9 mouse cellular contexts compared by ENCODE assay signal in the genomic region with DNA sequence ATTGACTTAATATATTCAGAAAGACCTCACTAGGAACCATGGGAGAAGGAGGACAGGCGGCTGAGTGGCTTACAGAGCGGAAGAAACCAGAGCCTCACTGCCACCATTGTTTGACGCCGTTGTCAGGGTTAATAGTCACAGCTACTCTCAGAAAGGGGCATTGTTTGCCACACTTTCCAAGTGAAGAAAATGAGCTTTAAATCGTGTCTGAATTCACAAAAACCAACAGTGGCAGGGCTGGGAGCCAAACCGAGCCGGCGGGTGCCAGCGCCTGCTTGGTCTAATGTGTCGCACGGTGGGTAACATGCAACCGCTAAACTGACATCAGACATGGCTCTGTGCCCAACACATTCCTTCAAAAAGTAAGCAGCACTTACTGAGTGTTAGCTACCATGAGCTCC.
DNase-seq lines count a peak whose midpoint lies in the region; ATAC-seq and TF ChIP-seq lines count a peak whose summit lies in the region.
"Had no signal": no experiment of that assay in that cellular context is flagged by ENCODE, and none has a peak within 500 bp of the region (broad histone marks: within the 10 kb centered on the region; RNA-seq: fewer than 3 reads in every experiment).

No protein-coding gene starts in this region.

- H3K4me2 ChIP-seq in forebrain, embryonic 11.5 days (ENCODE audit: low read depth, low read length, severe bottlenecking) = no peak overlapping the region
- no peak overlapping the region for H3K4me2 ChIP-seq in forebrain, embryonic 12.5 days
- H3K4me2 ChIP-seq in neural tube, embryonic 11.5 days (ENCODE audit: low read depth) = no peak overlapping the region
- H3K4me2 ChIP-seq in hindbrain, embryonic 14.5 days (replicated peaks) = 0 out of 2 replicates have a peak overlapping the region, but pooled peaks have one; percentile 24
- peak overlapping the region; percentile 61 for H3K4me2 ChIP-seq in myocyte (ENCODE audit: low read depth)

- 0 out of 2 replicates have a peak, but pooled peaks cover 4% of the 10 kb centered on the region for H3K4me1 ChIP-seq in forebrain, embryonic 11.5 days (replicated peaks; ENCODE audit: control insufficient read depth, insufficient read depth, low read length)
- H3K4me1 ChIP-seq in forebrain, embryonic 12.5 days = peaks cover 7% of the 10 kb centered on the region; the same call in 1 of the 2 replicates
- H3K4me1 ChIP-seq in neural tube, embryonic 11.5 days (ENCODE audit: control insufficient read depth, insufficient read depth, low read length) = no peaks in the 10 kb centered on the region
- peaks cover 6% of the 10 kb centered on the region; the same call in 1 of the 2 replicates for H3K4me1 ChIP-seq in hindbrain, embryonic 14.5 days (replicated peaks; ENCODE audit: control insufficient read depth, insufficient read depth, low read length)

- H3K79me2 ChIP-seq in myocyte (ENCODE audit: control insufficient read depth, insufficient read depth) = no peaks in the 10 kb centered on the region

- WGBS in forebrain, embryonic 11.5 days = 61% methylated on average over 12 of the region's 12 CpGs
- 46% methylated on average over 12 of the region's 12 CpGs for WGBS in forebrain, embryonic 12.5 days
- WGBS in neural tube, embryonic 11.5 days = 51% methylated on average over 12 of the region's 12 CpGs
- 29% methylated on average over 12 of the region's 12 CpGs for WGBS in hindbrain, embryonic 14.5 days

- no peak overlapping the region for H3K4me3 ChIP-seq in forebrain, embryonic 11.5 days (ENCODE audit: low read depth, low read length)
- H3K4me3 ChIP-seq in forebrain, embryonic 12.5 days (replicated peaks) = no peak overlapping the region
- H3K4me3 ChIP-seq in neural tube, embryonic 11.5 days (ENCODE audit: low read depth, low read length) = no peak overlapping the region
- H3K4me3 ChIP-seq in hindbrain, embryonic 14.5 days (replicated peaks; ENCODE audit: low read length) = no peak overlapping the region
- no peak overlapping the region for H3K4me3 ChIP-seq in myocyte

- H3K27me3 ChIP-seq in forebrain, embryonic 11.5 days (ENCODE audit: control insufficient read depth, insufficient read depth, low read length) = no peaks in the 10 kb centered on the region
- peaks cover 10% of the 10 kb centered on the region; the same call in 1 of the 2 replicates for H3K27me3 ChIP-seq in forebrain, embryonic 12.5 days
- no peaks in the 10 kb centered on the region for H3K27me3 ChIP-seq in neural tube, embryonic 11.5 days (ENCODE audit: control insufficient read depth, insufficient read depth, low read length)
- peaks cover 20% of the 10 kb centered on the region for H3K27me3 ChIP-seq in hindbrain, embryonic 14.5 days (ENCODE audit: control insufficient read depth, insufficient read depth, low read length)
- H3K27me3 ChIP-seq in myocyte (ENCODE audit: control insufficient read depth, insufficient read depth, insufficient read length) = no peaks in the 10 kb centered on the region

- no peaks in the 10 kb centered on the region for H3K36me3 ChIP-seq in forebrain, embryonic 11.5 days (ENCODE audit: control insufficient read depth, insufficient read depth, low read length)
- H3K36me3 ChIP-seq in forebrain, embryonic 12.5 days (replicated peaks) = no peaks in the 10 kb centered on the region
- no peaks in the 10 kb centered on the region for H3K36me3 ChIP-seq in neural tube, embryonic 11.5 days (ENCODE audit: control insufficient read depth, insufficient read depth, low read length)
- no peaks in the 10 kb centered on the region for H3K36me3 ChIP-seq in hindbrain, embryonic 14.5 days (replicated peaks; ENCODE audit: control insufficient read depth, insufficient read depth)
- H3K36me3 ChIP-seq in myocyte (ENCODE audit: control insufficient read depth, insufficient read depth) = no peaks in the 10 kb centered on the region

- TF ChIP-seq POLR2A in myocyte (IDR thresholded peaks at IDR 0.05; ENCODE audit: insufficient read length, low read depth) = no peak

- DNase-seq in forebrain, embryonic 11.5 days (ENCODE audit: low spot score) = peak; percentile 47
- peak; percentile 34 for DNase-seq in neural tube, embryonic 11.5 days (ENCODE audit: low spot score)
- no peak for DNase-seq in neural tube, embryonic 10.5 days (ENCODE audit: extremely low spot score, low spot score)
- DNase-seq in hindbrain, embryonic 14.5 days (ENCODE audit: low spot score) = peak; percentile 63
- no peak for DNase-seq in thymus, postnatal 25 days
- DNase-seq in gastrocnemius, postnatal 10 days = no peak

- H3K27ac ChIP-seq in forebrain, embryonic 11.5 days (ENCODE audit: low read depth, low read length) = no peak overlapping the region
- no peak overlapping the region for H3K27ac ChIP-seq in forebrain, embryonic 12.5 days
- H3K27ac ChIP-seq in neural tube, embryonic 11.5 days (ENCODE audit: low read depth, low read length) = no peak overlapping the region
- H3K27ac ChIP-seq in hindbrain, embryonic 14.5 days = no peak overlapping the region
- H3K27ac ChIP-seq: liver, embryonic 14.5 days had no signal

- H3K9ac ChIP-seq in forebrain, embryonic 11.5 days (ENCODE audit: low read length) = no peak overlapping the region
- H3K9ac ChIP-seq in forebrain, embryonic 12.5 days = no peak overlapping the region
- H3K9ac ChIP-seq in neural tube, embryonic 11.5 days (ENCODE audit: low read length) = no peak overlapping the region
- H3K9ac ChIP-seq in hindbrain, embryonic 14.5 days = no peak overlapping the region
- H3K9ac ChIP-seq: liver, embryonic 14.5 days had no signal

- no peak overlapping the region for H3ac ChIP-seq in myocyte (ENCODE audit: control insufficient read depth, insufficient read length)

- H3K9me3 ChIP-seq in forebrain, embryonic 11.5 days (ENCODE audit: control insufficient read depth, low read length) = no peaks in the 10 kb centered on the region
- H3K9me3 ChIP-seq in forebrain, embryonic 12.5 days = no peaks in the 10 kb centered on the region
- H3K9me3 ChIP-seq in neural tube, embryonic 11.5 days (ENCODE audit: control insufficient read depth, low read length) = no peaks in the 10 kb centered on the region
- H3K9me3 ChIP-seq in hindbrain, embryonic 14.5 days (ENCODE audit: control insufficient read depth, low read length) = no peaks in the 10 kb centered on the region

- no peak for ATAC-seq in forebrain, embryonic 11.5 days (replicated peaks; ENCODE audit: low FRiP score)
- ATAC-seq in forebrain, embryonic 12.5 days (ENCODE audit: low FRiP score) = no peak
- no peak for ATAC-seq in neural tube, embryonic 11.5 days (ENCODE audit: insufficient read depth, low FRiP score, low TSS enrichment)
- ATAC-seq in hindbrain, embryonic 14.5 days (ENCODE audit: low FRiP score) = peak; percentile 65; the same call in 1 of the 2 replicates

TF ChIP-seq in myocyte, 11 proteins besides CTCF, POLR2A, EP300 and RAD21:
- TF ChIP-seq POLR2AphosphoS2 (IDR thresholded peaks at IDR 0.05; ENCODE audit: insufficient read length, low read depth) (no peak), TCF3 (IDR thresholded peaks at IDR 0.05; ENCODE audit: insufficient read length, low read depth) (no peak), USF1 (IDR thresholded peaks at IDR 0.05; ENCODE audit: low read depth) (no peak), E2F4 (IDR thresholded peaks at IDR 0.05; ENCODE audit: insufficient read depth) (no peak), MYOD1 (IDR thresholded peaks at IDR 0.05; ENCODE audit: control insufficient read depth in 1 of 3, insufficient read length in 2 of 3, low read depth in 2 of 3) (no peak), REST (IDR thresholded peaks at IDR 0.05; ENCODE audit: insufficient read depth, insufficient read length) (no peak), SRF (IDR thresholded peaks at IDR 0.05; ENCODE audit: control insufficient read depth, insufficient read length, low read depth) (no peak), MYOG (IDR thresholded peaks at IDR 0.05; ENCODE audit: control insufficient read depth in 1 of 3, insufficient read depth in 1 of 3, insufficient read length in 2 of 3, low read depth in 2 of 3) (no peak)

Comparison
In these comparisons a context has a peak if more than half of its experiments do, and no peak if none do; other contexts are left out.
1. DNase-seq: peak in forebrain, embryonic 11.5 days (single experiment), neural tube, embryonic 11.5 days (single experiment) and hindbrain, embryonic 14.5 days (single experiment); none in neural tube, embryonic 10.5 days (single experiment), thymus, postnatal 25 days (single experiment) and gastrocnemius, postnatal 10 days (single experiment).
2. H3K4me2 ChIP-seq: peak in hindbrain, embryonic 14.5 days (single experiment) and myocyte (single experiment); none in forebrain, embryonic 11.5 days (single experiment), forebrain, embryonic 12.5 days (single experiment) and neural tube, embryonic 11.5 days (single experiment).